Mouse (Mus musculus) MEL (cell line): ENCODE measurements around the gene Lrp6. TPM values are rescaled to one million over a fixed set of nuclear protein-coding genes. Genes with fewer than 3 reads are reported as not detected.
A peak's percentile ranks its signal among the peaks of the same experiment; 100 is the strongest.

ENCODE experiments used
- DNase-seq: peaks from one replicate; pipeline ENCODE4 v3.0.0; 2011; ENCODE audit warnings: low read depth, low spot score
- H3K27ac ChIP-seq: 2 replicates; pipeline ENCODE4 v1.5.1; 2012; ENCODE audit warnings: low read depth, mild to moderate bottlenecking, control low read depth, low read length, moderate library complexity; ENCODE audit not compliant: control insufficient read depth
- H3K27me3 ChIP-seq, 2 experiments: fragments of 150-350 bp in 1 of 2; sonication (generic) in 1 of 2; 2 replicates each; pipeline ENCODE4 v1.6.1; 2012; ENCODE audit warnings: low read length in 2 of 2, mild to moderate bottlenecking in 2 of 2, improper control_type of control experiment in 1 of 2, moderate library complexity in 1 of 2; ENCODE audit not compliant: insufficient read depth in 2 of 2, control insufficient read depth in 1 of 2
- H3K36me3 ChIP-seq, 2 experiments: 2 replicates each; pipeline ENCODE4 v1.6.1; 2012 to 2014; ENCODE audit warnings: low read length in 2 of 2, improper control_type of control experiment in 1 of 2, inconsistent platforms in 1 of 2, mild to moderate bottlenecking in 1 of 2; ENCODE audit not compliant: insufficient read depth in 2 of 2, control insufficient read depth in 1 of 2
- H3K4me1 ChIP-seq, 2 experiments: fragments of 150-350 bp in 1 of 2; sonication (generic) in 1 of 2; 2 replicates each; pipeline ENCODE4 v1.6.1; 2012; ENCODE audit warnings: low read length in 2 of 2, improper control_type of control experiment in 1 of 2, mild to moderate bottlenecking in 1 of 2; ENCODE audit not compliant: insufficient read depth in 2 of 2, control insufficient read depth in 1 of 2
- H3K4me3 ChIP-seq, 2 experiments: fragments of 150-350 bp in 1 of 2; sonication (generic) in 1 of 2; 2 replicates each; pipeline ENCODE4 v1.5.1; 2012; ENCODE audit warnings: low read depth in 2 of 2, low read length in 2 of 2, mild to moderate bottlenecking in 2 of 2, moderate library complexity in 2 of 2, control low read depth in 1 of 2, improper control_type of control experiment in 1 of 2; ENCODE audit not compliant: control insufficient read depth in 1 of 2, insufficient read depth in 1 of 2
- H3K79me2 ChIP-seq: 2 replicates; pipeline ENCODE4 v1.6.1; 2012; ENCODE audit warnings: mild to moderate bottlenecking, low read length, moderate library complexity; ENCODE audit not compliant: control insufficient read depth, poor library complexity, insufficient read depth
- H3K9ac ChIP-seq: 2 replicates; pipeline ENCODE4 v1.6.1; 2012; ENCODE audit warnings: low read depth, mild to moderate bottlenecking, control low read depth, low read length, moderate library complexity; ENCODE audit not compliant: control insufficient read depth, poor library complexity, severe bottlenecking
- H3K9me3 ChIP-seq: fragments of 150-350 bp; sonication (generic); replicated peaks from 2 replicates; pipeline ENCODE4 v1.6.1; 2012; ENCODE audit warnings: mild to moderate bottlenecking, low read length, improper control_type of control experiment, moderate library complexity; ENCODE audit not compliant: insufficient read depth
- CTCF ChIP-seq, 3 experiments: IDR thresholded peaks in 2 of 3; conservative IDR thresholded peaks in 1 of 3; 2 replicates each; pipeline ENCODE4 v1.5.1; 2011 to 2012; ENCODE audit warnings: low read length in 3 of 3, low read depth in 2 of 3, mild to moderate bottlenecking in 2 of 3, improper control_type of control experiment in 1 of 3, inconsistent platforms in 1 of 3, mixed read lengths in 1 of 3, moderate library complexity in 1 of 3; ENCODE audit not compliant: control insufficient read depth in 1 of 3, insufficient read depth in 1 of 3, poor library complexity in 1 of 3, severe bottlenecking in 1 of 3
- ELF1 ChIP-seq: IDR thresholded peaks from 2 replicates; pipeline ENCODE4 v1.6.1; 2014; ENCODE audit warnings: low read depth, mild to moderate bottlenecking, inconsistent platforms, low read length, improper control_type of control experiment, moderate library complexity
- ETS1 ChIP-seq: IDR thresholded peaks from 2 replicates; pipeline ENCODE4 v1.6.1; 2012; ENCODE audit warnings: low read depth, mild to moderate bottlenecking, inconsistent platforms, low read length, improper control_type of control experiment, moderate library complexity
- GATA1 ChIP-seq: IDR thresholded peaks from 2 replicates; pipeline ENCODE4 v1.6.1; 2011; ENCODE audit warnings: low read depth, low read length, improper control_type of control experiment
- HCFC1 ChIP-seq: IDR thresholded peaks from 2 replicates; pipeline ENCODE4 v1.6.1; 2012; ENCODE audit warnings: low read depth, mild to moderate bottlenecking, inconsistent platforms, low read length, improper control_type of control experiment, moderate library complexity
- JUND ChIP-seq: IDR thresholded peaks from 2 replicates; pipeline ENCODE4 v1.6.1; 2011; ENCODE audit warnings: low read depth, mild to moderate bottlenecking, improper control_type of control experiment, low read length
- KAT2A ChIP-seq: conservative IDR thresholded peaks from 2 replicates; pipeline ENCODE4 v1.6.1; 2012; ENCODE audit warnings: low read depth, low read length, improper control_type of control experiment, inconsistent platforms
- MEF2A ChIP-seq: IDR thresholded peaks from 2 replicates; pipeline ENCODE4 v1.6.1; 2014; ENCODE audit warnings: low read depth, mild to moderate bottlenecking, inconsistent platforms, low read length, improper control_type of control experiment; ENCODE audit not compliant: poor library complexity, insufficient replicate concordance, severe bottlenecking; ENCODE audit errors: extremely low read depth
- MXI1 ChIP-seq: IDR thresholded peaks from 2 replicates; pipeline ENCODE4 v1.6.1; 2011; ENCODE audit warnings: mild to moderate bottlenecking, low read depth, low read length, improper control_type of control experiment
- MYC ChIP-seq: IDR thresholded peaks from 2 replicates; pipeline ENCODE4 v1.6.1; 2011; ENCODE audit warnings: low read depth, mild to moderate bottlenecking, low read length, improper control_type of control experiment, moderate library complexity
- NELFE ChIP-seq: IDR thresholded peaks from 2 replicates; pipeline ENCODE4 v1.6.1; 2011; ENCODE audit warnings: low read depth, low read length, improper control_type of control experiment
- NRF1 ChIP-seq: IDR thresholded peaks from 2 replicates; pipeline ENCODE4 v1.6.1; 2014; ENCODE audit warnings: low read depth, mild to moderate bottlenecking, inconsistent platforms, low read length, improper control_type of control experiment, moderate library complexity; ENCODE audit not compliant: poor library complexity, insufficient read depth, severe bottlenecking
- SIN3A ChIP-seq: IDR thresholded peaks from 2 replicates; pipeline ENCODE4 v1.6.1; 2012; ENCODE audit warnings: low read length, improper control_type of control experiment, inconsistent platforms
- TBP ChIP-seq: IDR thresholded peaks from 2 replicates; pipeline ENCODE4 v1.8.0; 2011; ENCODE audit warnings: low read depth, low read length, improper control_type of control experiment
- TCF12 ChIP-seq: IDR thresholded peaks from 2 replicates; pipeline ENCODE4 v1.6.1; 2014; ENCODE audit warnings: low read depth, mild to moderate bottlenecking, inconsistent platforms, low read length, improper control_type of control experiment, moderate library complexity
- UBTF ChIP-seq: IDR thresholded peaks from 2 replicates; pipeline ENCODE4 v1.6.1; 2012; ENCODE audit warnings: low read depth, mild to moderate bottlenecking, inconsistent platforms, low read length, improper control_type of control experiment, moderate library complexity, borderline replicate concordance; ENCODE audit not compliant: insufficient read depth
- ZC3H11A ChIP-seq: IDR thresholded peaks from 2 replicates; pipeline ENCODE4 v1.6.1; 2012; ENCODE audit warnings: low read depth, mild to moderate bottlenecking, inconsistent platforms, low read length, improper control_type of control experiment
- ZMIZ1 ChIP-seq: IDR thresholded peaks from 2 replicates; pipeline ENCODE4 v1.6.1; 2012; ENCODE audit warnings: low read depth, mild to moderate bottlenecking, inconsistent platforms, low read length, improper control_type of control experiment, moderate library complexity
- ZNF384 ChIP-seq: IDR thresholded peaks from 2 replicates; pipeline ENCODE4 v1.6.1; 2012; ENCODE audit warnings: low read depth, mild to moderate bottlenecking, inconsistent platforms, low read length, improper control_type of control experiment
- polyA plus RNA-seq, 2 experiments: library from polyadenylated mRNA; stranded (reverse) in 1 of 2; unstranded in 1 of 2; fragments of >175 nt in 1 of 2; fragments of >200 nt in 1 of 2; gene quantifications; 2 replicates each; pipeline versions ENCODE4 v1.2.1 to v1.2.4; 2012; ENCODE audit warnings: low replicate concordance in 2 of 2, low read depth in 1 of 2; ENCODE audit not compliant: insufficient read length in 2 of 2, insufficient read depth in 1 of 2, missing spikeins in 1 of 2
- total RNA-seq: library from RNA; depleted of rRNA; stranded (reverse); fragments of 300-350 nt; gene quantifications from 2 replicates; pipeline ENCODE4 v1.2.3, GENCODE M21; 2012

Gene Lrp6
- total and polyA plus RNA-seq, 3 experiments: 13.1 to 25.7 (median 17.2) TPM

DNA sequence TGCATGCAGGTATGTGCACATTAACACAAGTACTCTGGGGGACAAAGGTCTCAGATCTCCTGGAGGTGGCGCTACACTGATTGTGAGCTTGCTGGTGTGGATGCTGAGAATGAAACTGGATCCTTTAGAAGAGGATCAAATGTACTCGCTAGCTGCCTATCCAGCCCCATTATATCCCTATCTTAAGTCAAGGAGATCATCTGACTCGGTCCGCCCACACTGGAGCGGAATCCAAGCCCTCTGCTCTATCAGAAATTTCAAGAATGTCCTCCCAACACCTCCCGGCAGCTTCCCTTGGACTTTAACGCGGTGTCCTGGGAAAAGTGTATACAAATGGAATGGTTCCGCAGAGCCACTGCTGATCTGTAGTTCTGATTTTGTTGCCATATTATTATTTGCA, 77.1 kb downstream of the Lrp6 start:
- no peaks in the 10 kb centered on the region for H3K27me3 ChIP-seq
- H3K4me1 ChIP-seq: no peaks in the 10 kb centered on the region
- H3K36me3 ChIP-seq: peaks cover 0 to 4% of the 10 kb centered on the region in 2 experiments; a peak in 2 of 4 replicates
- no peaks in the 10 kb centered on the region for H3K9me3 ChIP-seq
- TF ChIP-seq MEF2A (no peak), CTCF (IDR thresholded peaks at IDR 0.05 in 2 of 3, conservative IDR thresholded peaks at IDR 0.05 in 1 of 3; ENCODE audit: control insufficient read depth in 1 of 3, insufficient read depth in 1 of 3, low read depth in 2 of 3, low read length in 3 of 3, poor library complexity in 1 of 3, severe bottlenecking in 1 of 3) (peak in 1 of 3 experiments; percentile 2; a peak in 1 of 6 replicates)
- no peak for DNase-seq
- H3K27ac ChIP-seq: no peak overlapping the region
- no peak overlapping the region for H3K4me3 ChIP-seq
- H3K9ac ChIP-seq: no peak overlapping the region
- no peaks in the 10 kb centered on the region; the same call in 1 of the 2 replicates for H3K79me2 ChIP-seq

DNA sequence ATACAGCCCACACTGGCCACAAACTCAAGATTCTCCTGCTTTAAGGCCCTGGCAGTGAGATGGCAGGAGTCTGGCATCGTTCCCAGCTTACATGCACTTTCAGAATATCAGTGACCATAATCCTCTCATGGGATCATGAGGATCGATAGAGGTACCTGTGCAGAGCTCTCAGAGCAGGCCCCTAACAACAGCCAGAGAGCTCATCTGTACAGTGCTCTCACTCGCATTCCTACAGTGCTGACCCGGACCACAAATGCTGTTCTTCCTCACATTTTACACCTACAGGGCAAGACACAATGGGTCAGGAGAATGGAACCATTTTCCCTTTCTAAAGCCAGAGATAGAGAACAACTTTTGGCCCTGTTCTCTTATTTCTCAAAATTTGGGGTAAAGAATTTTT, 77.6 kb downstream of the Lrp6 start:
- H3K4me3 ChIP-seq: no peak overlapping the region
- no peaks in the 10 kb centered on the region for H3K27me3 ChIP-seq
- no peak overlapping the region for H3K9ac ChIP-seq
- H3K79me2 ChIP-seq: no peaks in the 10 kb centered on the region; the same call in 1 of the 2 replicates
- DNase-seq: no peak
- TF ChIP-seq UBTF (no peak), NRF1 (no peak), KAT2A (no peak), TBP (no peak), TCF12 (no peak), ZNF384 (no peak), ELF1 (no peak)
- peaks cover 0 to 4% of the 10 kb centered on the region in 2 experiments; a peak in 2 of 4 replicates for H3K36me3 ChIP-seq
- no peaks in the 10 kb centered on the region for H3K9me3 ChIP-seq
- no peaks in the 10 kb centered on the region for H3K4me1 ChIP-seq
- no peak overlapping the region for H3K27ac ChIP-seq

DNA sequence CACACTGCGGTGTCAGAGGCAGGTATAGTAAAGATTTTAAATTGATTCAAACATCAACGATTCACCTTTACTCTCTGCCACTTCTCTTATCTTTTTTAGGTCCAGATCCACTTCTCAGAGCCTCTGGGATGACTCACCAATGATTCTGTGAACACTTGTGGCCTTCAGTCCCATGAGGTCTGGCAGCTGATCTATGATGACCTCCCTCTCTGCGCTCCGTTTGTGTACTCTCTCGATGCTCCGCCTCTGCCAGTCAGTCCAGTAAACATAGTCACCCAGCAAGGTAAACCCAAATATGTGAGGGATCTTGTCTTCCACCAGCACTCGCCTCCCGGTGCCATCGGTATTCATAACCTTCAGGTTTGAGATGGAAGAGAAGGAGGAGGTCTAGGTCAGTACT, 80.4 kb downstream of the Lrp6 start:
- no peaks in the 10 kb centered on the region for H3K4me1 ChIP-seq
- no peaks in the 10 kb centered on the region; the same call in 1 of the 2 replicates for H3K79me2 ChIP-seq
- H3K4me3 ChIP-seq: no peak overlapping the region
- peaks cover 0 to 4% of the 10 kb centered on the region in 2 experiments; a peak in 2 of 4 replicates for H3K36me3 ChIP-seq
- DNase-seq: no peak
- H3K27ac ChIP-seq: no peak overlapping the region
- H3K9me3 ChIP-seq: no peaks in the 10 kb centered on the region
- no peak overlapping the region for H3K9ac ChIP-seq
- H3K27me3 ChIP-seq: no peaks in the 10 kb centered on the region
- TF ChIP-seq MYC (no peak), SIN3A (no peak), MXI1 (no peak), NELFE (no peak), ZMIZ1 (no peak), ETS1 (no peak), TBP (no peak), CTCF (IDR thresholded peaks at IDR 0.05 in 2 of 3, conservative IDR thresholded peaks at IDR 0.05 in 1 of 3; ENCODE audit: control insufficient read depth in 1 of 3, insufficient read depth in 1 of 3, low read depth in 2 of 3, low read length in 3 of 3, poor library complexity in 1 of 3, severe bottlenecking in 1 of 3) (no peak), ZC3H11A (no peak), HCFC1 (no peak), JUND (no peak), GATA1 (no peak), ZNF384 (no peak)
